Mouse (Mus musculus): ENCODE measurements at regions not wholly inside any gene's neighbourhood (a gene's known extent, or its start where the extent isn't known, plus 50 kb on each side); places are given as distances from the start of the nearest gene placed in this dataset.

DNA sequence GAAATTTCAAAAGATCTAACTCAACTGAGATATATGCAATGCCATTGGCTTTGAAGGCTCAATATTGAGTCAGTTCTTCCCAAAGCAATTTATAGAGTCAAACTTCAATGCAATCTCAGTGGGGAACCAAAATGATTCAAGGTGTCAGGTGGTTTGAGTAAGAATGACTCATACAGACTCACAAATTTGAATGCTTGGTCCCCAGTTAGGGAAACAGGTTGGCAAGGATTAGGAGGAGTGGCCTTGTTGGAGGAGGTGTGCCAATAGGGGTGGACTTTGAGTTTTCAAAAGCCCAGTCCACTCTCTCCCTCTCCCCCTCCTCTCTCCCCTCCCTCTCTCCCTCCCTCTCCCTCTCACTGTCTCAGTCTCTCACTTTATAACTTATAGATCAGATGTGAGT lies 52.8 kb upstream of the Smad1 start:
- no peaks in the 10 kb centered on the region for H3K9me3 ChIP-seq
- no peaks in the 10 kb centered on the region for H3K36me3 ChIP-seq
- H3K27me3 ChIP-seq, result no peaks in the 10 kb centered on the region
- H3K9ac ChIP-seq, result no peak overlapping the region
- H3K4me3 ChIP-seq, result no peak overlapping the region
- H3K27ac ChIP-seq, result no peak overlapping the region
- H3K4me2 ChIP-seq, result no peak overlapping the region
- H3K4me1 ChIP-seq (replicated peaks), result no peaks in the 10 kb centered on the region
- no peak for ATAC-seq (ENCODE audit: low FRiP score)

DNA sequence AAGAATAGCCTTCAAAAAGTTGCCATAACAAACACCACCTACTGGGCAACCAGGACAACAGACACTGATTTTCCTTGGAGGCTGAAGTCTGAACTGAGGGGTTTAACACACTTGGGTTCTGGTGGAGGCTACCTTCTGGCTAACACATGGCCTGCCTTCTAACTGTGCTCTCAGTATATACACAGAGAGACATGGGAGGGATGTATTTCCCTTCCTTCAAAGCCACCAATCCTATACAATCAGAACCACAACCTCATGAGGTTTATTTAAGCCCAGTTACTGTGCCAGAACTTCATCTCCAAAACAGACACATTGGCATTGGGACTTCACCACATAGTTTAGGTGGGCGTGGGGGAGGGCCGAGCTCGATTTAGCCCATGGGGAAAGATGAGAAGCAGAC lies 50.1 kb upstream of the Smad1 start:
- Histone ChIP-seq H3K4me3 (no peak overlapping the region), H3K4me1 (replicated peaks) (no peaks in the 10 kb centered on the region), H3K27ac (no peak overlapping the region), H3K9ac (no peak overlapping the region), H3K4me2 (no peak overlapping the region), H3K9me3 (no peaks in the 10 kb centered on the region), H3K27me3 (no peaks in the 10 kb centered on the region), H3K36me3 (no peaks in the 10 kb centered on the region)
- no peak for ATAC-seq (ENCODE audit: low FRiP score)
- 89% methylated on average over 3 of the region's 3 CpGs for WGBS

All from hindbrain, embryonic 13.5 days (tissue).